Mouse (Mus musculus) neural tube, embryonic 14.5 days (tissue): Measurements from ENCODE around the gene Tinf2. TPM values are rescaled to one million over a fixed set of nuclear protein-coding genes. Genes with fewer than 3 reads are reported as not detected.

Experiments used
- ATAC-seq: fragments of 200-750 bp; cut with Nextera tagmentation; 2 replicates; pipeline ENCODE4 v1.8.0; 2017; ENCODE audit warnings: low read depth, mild to moderate bottlenecking, moderate TSS enrichment, moderate library complexity
- H3K27ac ChIP-seq: fragments of 300-500 bp; sonication (generic); 2 replicates; pipeline ENCODE4 v1.5.1; 2014; ENCODE audit warnings: low read depth, mild to moderate bottlenecking, control low read depth, low read length, moderate library complexity, mixed read lengths
- H3K27me3 ChIP-seq: fragments of 300-500 bp; sonication (generic); 2 replicates; pipeline ENCODE4 v1.6.1; 2014; ENCODE audit warnings: low read length; ENCODE audit not compliant: control insufficient read depth, insufficient read depth
- H3K36me3 ChIP-seq: fragments of 300-500 bp; sonication (generic); 2 replicates; pipeline ENCODE4 v1.6.1; 2014; ENCODE audit warnings: low read length, mixed read lengths; ENCODE audit not compliant: control insufficient read depth, insufficient read depth
- H3K4me1 ChIP-seq: fragments of 300-500 bp; sonication (generic); 2 replicates; pipeline ENCODE4 v1.6.1; 2014; ENCODE audit warnings: low read length; ENCODE audit not compliant: control insufficient read depth, insufficient read depth
- H3K4me2 ChIP-seq: fragments of 300-500 bp; sonication (generic); 2 replicates; pipeline ENCODE4 v1.6.1; 2014; ENCODE audit warnings: mild to moderate bottlenecking, low read depth, low read length, control low read depth
- H3K4me3 ChIP-seq: fragments of 300-500 bp; sonication (generic); 2 replicates; pipeline ENCODE4 v1.5.1; 2014; ENCODE audit warnings: low read depth, low read length, control low read depth, mixed read lengths
- H3K9ac ChIP-seq: fragments of 300-500 bp; sonication (generic); replicated peaks from 2 replicates; pipeline ENCODE4 v1.6.1; 2014; ENCODE audit warnings: low read depth, mild to moderate bottlenecking, control low read depth, low read length, mixed read lengths
- H3K9me3 ChIP-seq: fragments of 300-500 bp; sonication (generic); 2 replicates; pipeline ENCODE4 v1.6.1; 2016; ENCODE audit warnings: low read length; ENCODE audit not compliant: control insufficient read depth
- WGBS: fragments of 180-500 bp; shearing (Covaris S2); extraction: QIAGEN DNeasy Blood & Tissue Kit; methylation state at CpG from one replicate; pipeline ENCODE4 v1.1.7; 2014; 5-methylcytosine and 5-hydroxymethylcytosine counted together
- polyA plus RNA-seq: library from polyadenylated mRNA; unstranded; fragments of >200 nt; fragmentation: Nextera tagmentation; extraction: Ambion mirVana; gene quantifications from 2 replicates; pipeline ENCODE4 v1.2.1, GENCODE M21; 2014

Gene Tinf2
- polyA plus RNA-seq: 28.3 and 28.6 TPM in 2 replicates

DNA sequence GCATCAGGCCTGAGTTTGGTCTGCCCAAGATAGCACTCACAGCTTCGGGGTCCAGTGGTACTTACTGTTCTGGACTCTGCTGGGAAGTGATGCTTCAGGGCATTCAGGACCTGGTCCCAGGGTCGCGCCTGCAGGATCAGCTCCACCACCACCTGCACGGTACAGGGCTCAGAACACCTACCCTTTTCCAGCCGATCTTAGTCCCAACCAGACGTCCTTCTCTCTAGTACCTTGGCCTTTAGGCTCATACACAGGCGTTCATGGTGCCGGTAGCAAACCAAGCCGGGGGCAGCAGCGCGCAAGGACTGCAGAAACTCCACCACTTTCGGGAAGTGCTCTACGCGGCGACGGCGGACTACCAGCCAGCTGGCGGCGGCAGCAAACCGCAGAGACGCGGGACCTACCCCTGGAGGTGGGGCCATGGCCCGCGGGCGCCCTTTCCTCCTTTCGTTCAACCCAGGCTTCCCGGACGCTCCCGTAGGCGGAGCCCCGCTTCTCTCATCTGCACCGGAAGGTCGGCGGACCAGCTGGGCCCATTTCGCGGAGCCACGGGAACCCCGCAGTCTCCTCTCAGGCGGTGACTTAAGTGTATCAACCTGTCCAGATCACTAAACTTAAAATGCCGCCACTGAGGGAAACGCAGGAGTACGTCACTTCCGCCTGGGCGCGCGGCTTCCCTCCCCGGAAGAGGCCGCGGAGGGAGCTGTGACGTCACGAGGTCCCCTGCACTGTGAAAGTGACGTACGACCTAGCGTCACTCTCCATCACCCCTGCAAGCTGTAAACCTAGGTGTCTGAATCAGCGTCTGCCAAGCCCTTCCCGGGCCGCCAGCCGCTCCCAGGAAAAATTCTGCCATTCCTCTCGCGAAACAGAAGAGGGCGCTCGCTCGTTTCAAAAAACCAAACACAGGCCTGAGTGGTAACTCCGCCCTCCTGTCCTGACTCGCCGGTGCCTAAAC lies at the start of gene Tinf2:
Gene Tinf2, minus strand, starts transcription at position 661 of the 958 bp plus-strand sequence.
- no peaks in the 10 kb centered on the region for H3K9me3 ChIP-seq
- H3K4me3 ChIP-seq: peak within 1 kb of the TSS; percentile 65
- peaks cover 18% of the 10 kb centered on the region for H3K36me3 ChIP-seq
- peak; percentile 99 for ATAC-seq
- peaks cover 3% of the 10 kb centered on the region; the same call in 1 of the 2 replicates for H3K4me1 ChIP-seq
- peak within 1 kb of the TSS; percentile 59 for H3K9ac ChIP-seq
- H3K27ac ChIP-seq: peak within 1 kb of the TSS; percentile 74
- H3K27me3 ChIP-seq: no peaks in the 10 kb centered on the region
- H3K4me2 ChIP-seq: peak within 1 kb of the TSS; percentile 98
- WGBS: under 1% methylated on average over 66 of the region's 66 CpGs

GRCm38 (mm10) chr14:55730531-55731032 lies 49.0 kb upstream of the Tinf2 start:
- Histone ChIP-seq H3K9me3 (no peaks in the 10 kb centered on the region), H3K4me1 (no peaks in the 10 kb centered on the region), H3K27me3 (no peaks in the 10 kb centered on the region), H3K36me3 (no peaks in the 10 kb centered on the region), H3K9ac (no peak overlapping the region), H3K4me3 (no peak overlapping the region), H3K4me2 (no peak overlapping the region), H3K27ac (no peak overlapping the region)
- no peak for ATAC-seq
- 82% methylated on average over 7 of the region's 7 CpGs for WGBS

- Histone ChIP-seq H3K9me3 (no peaks in the 10 kb centered on the region), H3K27ac (no peak overlapping the region)
- WGBS: 68% methylated on average over 7 of the region's 7 CpGs
Observed at GRCm38 (mm10) chr14:55730116-55730515, 48.5 kb upstream of the Tinf2 start.

DNA sequence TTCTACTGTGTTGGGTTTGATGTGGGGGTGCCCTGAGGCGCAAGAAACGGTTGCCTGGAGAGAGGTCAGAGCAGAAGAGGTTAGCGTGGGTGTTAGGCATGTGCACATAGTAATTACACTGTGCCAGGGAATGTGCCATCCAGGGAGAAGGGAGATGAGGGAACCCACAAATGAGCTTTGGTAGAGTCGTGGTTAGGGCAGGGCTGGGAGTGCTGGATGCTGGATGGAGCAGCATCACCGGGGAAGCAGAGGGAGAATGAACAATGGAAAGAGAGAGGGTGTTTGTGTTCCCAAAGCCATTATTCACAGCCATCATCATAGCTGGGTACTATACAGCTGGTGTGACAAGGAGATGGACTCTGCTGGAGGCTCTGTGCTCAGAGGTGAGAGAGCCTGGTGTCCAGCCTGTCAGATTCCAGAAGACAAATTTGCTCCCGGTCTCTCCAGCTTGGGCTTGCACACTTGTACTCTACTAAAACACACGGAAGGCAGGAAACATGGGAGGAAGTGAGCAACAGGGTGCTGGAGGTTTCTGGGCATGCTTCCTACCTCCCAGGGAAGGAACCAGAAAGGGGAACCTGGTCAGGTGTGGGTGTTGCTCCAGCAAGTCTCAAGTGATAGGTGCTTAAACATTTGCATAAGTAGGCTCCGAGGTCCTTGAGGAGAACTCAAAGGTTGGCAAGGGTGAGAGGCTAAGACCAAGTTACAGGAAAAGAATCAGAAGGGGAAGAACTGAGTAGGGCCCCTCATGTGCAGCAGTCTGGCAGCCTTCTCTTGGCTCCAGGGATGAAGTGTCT lies 46.5 kb upstream of the Tinf2 start:
- no peaks in the 10 kb centered on the region for H3K9me3 ChIP-seq
- H3K27ac ChIP-seq: no peak overlapping the region
- H3K4me1 ChIP-seq: no peaks in the 10 kb centered on the region
- H3K36me3 ChIP-seq: no peaks in the 10 kb centered on the region
- no peaks in the 10 kb centered on the region for H3K27me3 ChIP-seq
- 77% methylated on average over 8 of the region's 8 CpGs for whole genome bisulfite sequencing
- no peak for ATAC-seq
- H3K4me2 ChIP-seq: no peak overlapping the region
- no peak overlapping the region for H3K9ac ChIP-seq
- no peak overlapping the region for H3K4me3 ChIP-seq

More at GRCm38 (mm10) chr14:55730116-55730515, 48.5 kb upstream of the Tinf2 start:
- H3K4me1 ChIP-seq: no peaks in the 10 kb centered on the region
- H3K4me3 ChIP-seq: no peak overlapping the region
- no peaks in the 10 kb centered on the region for H3K36me3 ChIP-seq
- ATAC-seq: no peak
- H3K27me3 ChIP-seq: no peaks in the 10 kb centered on the region
- H3K4me2 ChIP-seq: no peak overlapping the region
- H3K9ac ChIP-seq: no peak overlapping the region

DNA sequence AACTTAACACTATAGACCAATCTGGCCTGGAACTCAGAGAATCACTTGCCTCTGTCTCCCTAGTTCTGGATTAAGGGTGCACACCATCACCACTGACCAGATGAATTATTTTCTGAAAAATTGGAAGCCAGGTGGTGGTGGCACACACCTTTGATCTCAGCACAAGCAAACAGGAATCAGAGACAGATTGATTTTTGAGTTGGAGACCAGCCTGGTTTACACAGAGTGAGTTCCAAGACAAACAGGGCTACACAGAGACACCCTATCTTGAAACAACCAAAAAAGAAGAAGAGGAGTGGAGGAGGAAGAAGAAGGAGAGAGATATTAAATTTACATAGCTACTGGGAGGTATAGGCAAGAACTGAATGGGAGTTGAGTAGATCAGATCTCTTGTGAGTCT lies 44.6 kb upstream of the Tinf2 start:
- H3K9ac ChIP-seq: no peak overlapping the region
- no peak for ATAC-seq
- H3K27me3 ChIP-seq: no peaks in the 10 kb centered on the region
- H3K9me3 ChIP-seq: no peaks in the 10 kb centered on the region
- no peak overlapping the region for H3K27ac ChIP-seq
- no peak overlapping the region for H3K4me3 ChIP-seq
- H3K4me2 ChIP-seq: no peak overlapping the region
- no peaks in the 10 kb centered on the region for H3K36me3 ChIP-seq
- 0 out of 2 replicates have a peak, but pooled peaks cover 2% of the 10 kb centered on the region for H3K4me1 ChIP-seq

DNA sequence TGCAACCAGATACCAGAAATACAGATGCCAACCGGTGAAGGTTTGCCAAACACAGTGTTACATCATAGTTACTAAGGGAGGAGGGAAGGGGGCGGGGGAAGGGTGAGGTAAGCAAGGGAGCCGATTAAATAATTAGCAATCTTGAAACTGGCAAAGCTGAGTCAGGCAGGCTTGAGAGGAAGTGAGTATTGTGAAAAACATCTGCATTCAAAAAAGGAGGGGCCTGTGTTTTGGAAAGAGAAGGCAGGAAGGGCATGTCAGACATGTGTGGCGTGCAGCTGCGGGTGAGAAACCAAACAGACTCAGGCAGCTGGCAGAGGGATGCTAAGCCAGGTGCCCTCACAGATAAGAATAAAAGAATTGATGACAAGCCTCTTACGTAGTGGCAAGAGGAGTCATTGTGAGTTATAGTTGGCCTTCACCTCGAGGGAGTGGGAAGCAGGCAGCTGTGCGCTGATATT lies 42.8 kb upstream of the Tinf2 start:
- H3K9me3 ChIP-seq: no peaks in the 10 kb centered on the region
- H3K4me2 ChIP-seq: no peak overlapping the region
- H3K27me3 ChIP-seq: no peaks in the 10 kb centered on the region
- no peak overlapping the region for H3K4me3 ChIP-seq
- no peak overlapping the region for H3K27ac ChIP-seq
- no peak for ATAC-seq
- H3K36me3 ChIP-seq: peaks cover 6% of the 10 kb centered on the region; the same call in 1 of the 2 replicates
- 67% methylated on average over 8 of the region's 8 CpGs for WGBS
- 0 out of 2 replicates have a peak, but pooled peaks cover 4% of the 10 kb centered on the region for H3K4me1 ChIP-seq
- no peak overlapping the region for H3K9ac ChIP-seq

GRCm38 (mm10) chr14:55723433-55723832 lies 41.8 kb upstream of the Tinf2 start:
- H3K4me2 ChIP-seq: no peak overlapping the region
- H3K4me1 ChIP-seq: 0 out of 2 replicates have a peak, but pooled peaks cover 4% of the 10 kb centered on the region
- no peak overlapping the region for H3K9ac ChIP-seq
- WGBS: 95% methylated on average over 7 of the region's 7 CpGs
- ATAC-seq: no peak
- no peak overlapping the region for H3K4me3 ChIP-seq
- no peak overlapping the region for H3K27ac ChIP-seq
- no peaks in the 10 kb centered on the region for H3K9me3 ChIP-seq
- H3K36me3 ChIP-seq: peaks cover 8% of the 10 kb centered on the region
- H3K27me3 ChIP-seq: no peaks in the 10 kb centered on the region

DNA sequence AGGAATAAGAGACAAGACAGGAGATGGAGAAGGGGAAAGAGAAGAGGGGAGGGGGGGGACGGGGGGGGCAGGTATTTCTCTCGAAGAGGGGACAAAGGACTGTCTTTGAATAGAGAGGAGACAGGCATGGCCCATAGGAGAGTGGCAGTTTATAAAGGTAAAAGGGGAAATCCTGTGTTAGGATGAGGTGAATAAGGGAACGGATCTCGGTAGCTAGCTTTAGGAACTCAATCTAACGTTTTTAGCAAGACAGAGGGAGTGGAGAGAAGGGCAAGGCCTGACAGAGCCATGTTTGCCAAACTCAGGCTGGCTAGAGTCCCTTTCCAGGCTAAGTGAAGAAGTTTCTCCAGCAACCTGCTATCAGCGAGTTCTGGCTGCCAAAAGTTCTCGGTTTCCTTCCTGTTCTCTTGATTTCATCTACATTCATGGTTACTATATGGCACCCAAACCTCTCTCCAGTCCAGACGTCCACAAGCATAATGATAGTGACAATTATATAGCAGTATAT lies 40.9 kb upstream of the Tinf2 start:
- H3K4me3 ChIP-seq: peak overlapping the region; percentile 70
- no peak overlapping the region for H3K27ac ChIP-seq
- H3K9me3 ChIP-seq: no peaks in the 10 kb centered on the region
- no peaks in the 10 kb centered on the region for H3K27me3 ChIP-seq
- ATAC-seq: peak; percentile 29
- H3K4me2 ChIP-seq: peak overlapping the region; percentile 46
- WGBS: 54% methylated on average over 8 of the region's 8 CpGs
- peak overlapping the region; percentile 68 for H3K9ac ChIP-seq
- peaks cover 15% of the 10 kb centered on the region for H3K36me3 ChIP-seq
- 0 out of 2 replicates have a peak, but pooled peaks cover 4% of the 10 kb centered on the region for H3K4me1 ChIP-seq
